Mouse (Mus musculus) olfactory bulb, adult 2 months (tissue): ENCODE measurements around the gene Uvssa. TPM values are rescaled to one million over a fixed set of nuclear protein-coding genes. Genes with fewer than 3 reads are reported as not detected.

Source experiments
- H3K27ac ChIP-seq: fragments of 200-500 bp; 2 replicates; pipeline ENCODE4 v1.5.1; 2012; ENCODE audit warnings: low read depth, low read length; ENCODE audit not compliant: insufficient read depth
- H3K4me1 ChIP-seq: fragments of 200-500 bp; 2 replicates; pipeline ENCODE4 v1.6.1; 2012; ENCODE audit warnings: low read length; ENCODE audit not compliant: control insufficient read depth, insufficient read depth
- H3K4me3 ChIP-seq: fragments of 200-500 bp; 2 replicates; pipeline ENCODE4 v1.5.1; 2012; ENCODE audit warnings: mild to moderate bottlenecking, low read depth, low read length, moderate library complexity; ENCODE audit not compliant: insufficient read depth
- CTCF ChIP-seq: fragments of 200-500 bp; IDR thresholded peaks from 2 replicates; pipeline ENCODE4 v1.5.1; 2012; ENCODE audit warnings: low read depth, mild to moderate bottlenecking, low read length, moderate library complexity; ENCODE audit not compliant: insufficient read depth
- POLR2A ChIP-seq: fragments of 200-500 bp; IDR thresholded peaks from 2 replicates; pipeline ENCODE4 v1.6.1; 2012; ENCODE audit warnings: mild to moderate bottlenecking, low read depth, low read length, moderate library complexity; ENCODE audit not compliant: insufficient read depth
- WGBS: fragments of 180-500 bp; shearing (Covaris S2); methylation state at CpG from one replicate; pipeline ENCODE4 v1.1.7; 2018; 5-methylcytosine and 5-hydroxymethylcytosine counted together
- polyA plus RNA-seq: library from polyadenylated mRNA; stranded (reverse); fragments of >200 nt; gene quantifications from 2 replicates; pipeline ENCODE4 v1.2.4, GENCODE M21; 2012; ENCODE audit warnings: low replicate concordance; ENCODE audit not compliant: missing spikeins, insufficient read depth, insufficient read length

Gene Uvssa
- polyA plus RNA-seq, 1 experiment: not detected

DNA sequence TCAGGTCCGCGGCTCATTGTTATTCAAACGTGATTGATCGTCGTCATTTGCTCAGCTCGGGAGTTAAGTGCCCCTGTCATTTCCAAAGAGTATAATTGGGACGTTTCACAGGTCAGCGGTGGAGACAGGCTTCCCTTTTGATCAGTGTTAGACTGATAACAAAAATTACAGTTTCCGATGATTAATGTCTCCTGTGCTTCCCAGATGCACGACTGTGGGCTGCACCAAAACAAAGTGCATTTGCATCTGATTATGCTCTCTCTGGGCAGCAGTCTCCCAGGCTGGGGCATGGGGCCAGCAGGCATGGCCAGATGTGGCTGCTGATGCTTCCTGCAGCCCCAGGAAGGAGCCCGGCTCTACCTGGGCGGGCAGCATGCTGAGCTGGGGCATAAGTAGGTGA, 22.5 kb downstream of the Uvssa start:
- TF ChIP-seq POLR2A (no peak), CTCF (no peak)

DNA sequence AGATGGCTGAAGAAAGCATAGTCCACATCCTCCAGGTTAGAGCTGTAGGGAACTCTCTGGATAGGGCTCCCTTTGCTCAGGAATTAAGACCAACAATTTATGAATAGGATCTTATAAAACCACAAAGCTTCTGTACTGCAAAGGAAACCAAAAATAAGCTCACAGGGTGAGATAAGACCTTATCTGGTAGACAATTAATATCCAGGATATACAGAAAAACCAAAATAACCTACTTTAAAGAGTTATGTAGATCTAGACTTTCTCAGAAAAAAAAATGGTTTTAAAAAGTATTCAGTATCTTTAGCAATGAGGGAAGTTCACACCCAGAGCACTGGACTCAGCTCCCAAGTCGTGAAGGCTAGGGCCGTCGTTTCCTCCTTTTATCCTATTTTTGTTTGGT, 42.0 kb downstream of the Uvssa start:
- Histone ChIP-seq H3K4me3 (no peak overlapping the region), H3K27ac (no peak overlapping the region), H3K4me1 (no peaks in the 10 kb centered on the region)
- WGBS: 72% methylated on average over 3 of the region's 3 CpGs
- TF ChIP-seq CTCF (no peak), POLR2A (no peak)

More for the DNA sequence above, 22.5 kb downstream of the Uvssa start:
- Histone ChIP-seq H3K4me3 (no peak overlapping the region), H3K27ac (no peak overlapping the region), H3K4me1 (no peaks in the 10 kb centered on the region)
- 54% methylated on average over 12 of the region's 12 CpGs for WGBS

DNA sequence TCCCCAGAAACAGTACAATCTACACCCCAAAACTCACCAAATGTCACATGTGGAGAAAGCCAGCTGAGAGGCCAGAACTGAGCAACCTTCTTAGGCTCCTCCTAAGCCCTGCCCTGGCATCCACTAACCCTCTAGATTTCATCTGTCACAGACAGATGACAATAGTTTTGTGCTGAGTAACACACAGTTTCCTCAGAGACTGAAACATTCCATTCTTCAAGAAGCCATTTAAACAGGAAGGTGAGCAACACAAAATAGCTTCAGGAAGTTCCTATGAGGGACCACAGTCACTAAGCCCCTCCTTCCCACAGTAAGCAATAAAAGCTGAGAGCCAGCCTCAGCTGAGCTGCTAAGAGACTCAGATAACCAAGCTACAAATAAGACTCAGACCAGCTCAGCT, 49.1 kb downstream of the Uvssa start:
- no peak for TF ChIP-seq CTCF
- no peak for TF ChIP-seq POLR2A
- peaks cover 5% of the 10 kb centered on the region; the same call in 1 of the 2 replicates for H3K4me1 ChIP-seq
- H3K4me3 ChIP-seq: no peak overlapping the region
- no peak overlapping the region for H3K27ac ChIP-seq

DNA sequence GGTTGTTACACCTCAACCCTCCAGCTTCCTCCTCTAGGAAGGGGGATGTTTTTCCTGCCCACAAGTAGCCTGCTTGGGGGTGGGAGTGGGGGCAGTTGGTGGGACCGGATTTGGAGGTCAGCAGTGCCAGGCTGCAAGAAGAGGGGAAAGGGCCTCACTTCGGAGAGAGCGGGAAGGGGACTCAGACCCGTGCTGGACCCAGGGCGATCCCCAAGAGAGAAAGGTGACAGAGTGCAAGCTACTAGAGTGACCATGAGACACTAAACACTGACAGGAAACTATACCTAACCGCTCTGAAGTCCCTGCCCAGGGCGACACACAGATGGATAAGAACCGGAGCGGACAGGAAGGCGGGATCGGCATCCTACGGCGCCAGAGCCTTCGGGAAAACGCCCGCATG, 51.8 kb downstream of the Uvssa start:
- no peak for TF ChIP-seq POLR2A
- no peak for TF ChIP-seq CTCF
- WGBS: 5% methylated on average over 16 of the region's 16 CpGs
- Histone ChIP-seq H3K27ac (no peak overlapping the region), H3K4me1 (peaks cover 24% of the 10 kb centered on the region), H3K4me3 (no peak overlapping the region)

DNA sequence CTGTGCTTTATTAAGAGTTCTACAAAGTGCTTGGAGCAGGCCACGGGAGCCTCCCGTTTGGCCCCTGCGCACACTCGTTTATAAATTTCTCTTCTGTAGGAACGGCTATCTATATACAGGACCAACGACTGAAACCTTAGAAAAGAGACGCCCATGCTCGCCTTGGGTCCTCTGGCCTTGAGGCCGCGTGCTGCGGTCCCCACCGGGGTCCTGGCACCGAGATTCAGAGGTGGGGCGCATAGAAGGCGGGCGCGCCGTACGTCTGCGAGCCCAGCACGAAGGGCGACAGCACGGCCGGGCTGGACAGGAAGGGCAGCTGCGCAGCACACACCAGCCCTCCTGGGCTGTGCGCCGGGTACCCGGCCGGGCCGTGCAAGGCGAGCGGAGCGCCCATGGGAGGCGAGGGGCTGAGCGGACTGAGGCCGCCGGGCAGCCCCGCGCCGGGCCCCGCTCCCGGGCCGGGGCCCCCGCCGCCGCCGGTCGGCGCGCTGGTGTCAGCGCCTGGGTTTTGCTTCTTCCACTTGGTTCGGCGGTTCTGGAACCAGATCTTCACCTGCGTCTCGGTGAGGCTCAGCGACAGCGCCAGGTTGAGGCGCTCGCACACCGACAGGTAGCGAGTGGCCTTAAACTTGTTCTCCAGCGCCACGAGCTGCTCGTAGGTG, 52.3 kb downstream of the Uvssa start:
- no peak overlapping the region for H3K27ac ChIP-seq
- TF ChIP-seq POLR2A (no peak), CTCF (no peak)
- WGBS: 1% methylated on average over 64 of the region's 64 CpGs
- H3K4me1 ChIP-seq: peaks cover 24% of the 10 kb centered on the region
- no peak overlapping the region for H3K4me3 ChIP-seq

DNA sequence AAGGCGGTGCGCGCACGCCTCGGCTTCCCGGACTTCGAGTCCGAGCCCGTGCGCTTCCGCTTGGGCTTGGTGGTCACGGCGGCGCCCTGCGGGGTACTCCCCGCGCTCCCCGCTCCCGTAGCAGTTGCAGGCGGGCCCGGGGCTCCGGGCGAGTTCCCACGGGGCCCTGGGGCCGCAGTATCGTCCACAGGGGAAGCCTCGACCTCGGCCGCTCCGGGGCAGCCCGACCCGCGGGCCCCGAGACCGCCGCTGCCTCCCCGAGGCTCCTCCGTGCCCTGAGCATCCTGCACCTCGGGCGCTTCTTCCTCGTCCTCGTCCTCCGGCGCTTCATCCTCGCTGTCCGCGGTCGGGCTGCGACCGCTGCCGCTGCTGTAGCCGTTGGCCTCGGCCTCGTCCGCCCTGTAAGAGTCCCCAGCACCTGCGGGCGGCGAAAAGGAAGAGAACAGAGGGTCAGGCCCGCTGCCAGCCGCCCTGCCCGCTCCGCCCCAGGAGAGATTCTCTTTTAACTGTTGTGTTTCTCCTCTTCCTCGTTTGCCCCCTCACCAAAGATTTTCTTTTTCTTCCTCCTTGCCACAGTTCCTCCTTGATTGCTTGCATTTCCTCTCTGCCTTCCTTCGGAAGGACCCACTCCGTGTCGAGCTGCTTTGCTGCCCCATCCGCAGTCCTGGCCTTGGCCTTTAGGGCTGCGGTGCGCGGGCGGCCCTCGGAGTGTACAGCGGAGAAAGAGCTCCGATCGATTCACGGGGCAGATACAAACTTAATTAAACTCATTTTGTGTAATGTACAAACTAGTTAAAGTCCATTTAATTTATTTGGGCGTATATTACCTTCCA, 53.0 kb downstream of the Uvssa start:
- Histone ChIP-seq H3K27ac (no peak overlapping the region), H3K4me1 (peaks cover 24% of the 10 kb centered on the region), H3K4me3 (no peak overlapping the region)
- TF ChIP-seq CTCF (0 out of 2 replicates have a peak, but pooled peaks have one; percentile 6), POLR2A (no peak)
- WGBS: 2% methylated on average over 77 of the region's 77 CpGs

DNA sequence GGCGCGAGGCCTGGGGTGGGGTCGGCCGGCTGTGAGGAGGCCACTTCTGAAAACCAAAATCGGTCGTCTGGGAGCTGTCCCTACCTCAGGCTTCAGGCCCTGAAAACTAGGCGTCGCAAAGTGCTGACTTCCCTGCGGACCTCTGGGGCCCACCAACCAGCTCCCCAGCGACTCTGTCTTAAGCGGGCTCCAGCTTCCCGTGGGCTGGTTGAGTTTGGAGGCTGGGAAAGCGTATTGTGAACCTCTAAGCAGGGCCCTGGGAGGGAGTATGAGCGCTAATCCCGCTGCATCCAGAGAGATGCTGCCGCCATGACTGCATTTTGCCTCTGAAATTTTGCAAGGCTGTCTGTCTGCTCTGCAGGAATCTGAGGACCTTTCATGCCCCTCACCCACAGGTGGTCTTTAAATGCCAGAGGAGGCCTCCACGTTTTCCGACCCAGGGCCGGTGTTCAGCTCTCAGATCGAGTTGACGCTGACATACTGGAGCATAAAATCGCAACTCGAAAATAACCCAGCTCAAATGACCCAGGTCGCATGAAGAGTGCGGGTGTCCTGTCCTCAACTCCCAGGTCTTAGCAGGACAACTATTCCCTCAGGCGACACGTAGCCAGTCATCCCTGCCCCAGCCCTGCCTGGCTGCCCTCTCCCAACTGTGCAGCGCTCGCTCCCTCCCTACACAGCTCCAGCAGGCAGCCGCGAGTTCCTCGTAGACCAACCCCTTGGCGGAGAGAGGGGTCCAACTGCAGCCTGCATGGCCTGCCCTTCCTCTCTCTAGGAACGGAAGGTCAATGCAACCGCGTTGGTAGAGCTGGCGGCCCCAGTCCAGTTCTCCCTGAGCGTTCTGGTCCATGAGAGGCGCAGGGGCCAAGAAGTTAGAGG, 53.9 kb downstream of the Uvssa start:
- TF ChIP-seq POLR2A (no peak), CTCF (0 out of 2 replicates have a peak, but pooled peaks have one; percentile 2)
- H3K4me1 ChIP-seq: peaks cover 24% of the 10 kb centered on the region
- no peak overlapping the region for H3K4me3 ChIP-seq
- H3K27ac ChIP-seq: no peak overlapping the region
- 2% methylated on average over 39 of the region's 39 CpGs for WGBS

DNA sequence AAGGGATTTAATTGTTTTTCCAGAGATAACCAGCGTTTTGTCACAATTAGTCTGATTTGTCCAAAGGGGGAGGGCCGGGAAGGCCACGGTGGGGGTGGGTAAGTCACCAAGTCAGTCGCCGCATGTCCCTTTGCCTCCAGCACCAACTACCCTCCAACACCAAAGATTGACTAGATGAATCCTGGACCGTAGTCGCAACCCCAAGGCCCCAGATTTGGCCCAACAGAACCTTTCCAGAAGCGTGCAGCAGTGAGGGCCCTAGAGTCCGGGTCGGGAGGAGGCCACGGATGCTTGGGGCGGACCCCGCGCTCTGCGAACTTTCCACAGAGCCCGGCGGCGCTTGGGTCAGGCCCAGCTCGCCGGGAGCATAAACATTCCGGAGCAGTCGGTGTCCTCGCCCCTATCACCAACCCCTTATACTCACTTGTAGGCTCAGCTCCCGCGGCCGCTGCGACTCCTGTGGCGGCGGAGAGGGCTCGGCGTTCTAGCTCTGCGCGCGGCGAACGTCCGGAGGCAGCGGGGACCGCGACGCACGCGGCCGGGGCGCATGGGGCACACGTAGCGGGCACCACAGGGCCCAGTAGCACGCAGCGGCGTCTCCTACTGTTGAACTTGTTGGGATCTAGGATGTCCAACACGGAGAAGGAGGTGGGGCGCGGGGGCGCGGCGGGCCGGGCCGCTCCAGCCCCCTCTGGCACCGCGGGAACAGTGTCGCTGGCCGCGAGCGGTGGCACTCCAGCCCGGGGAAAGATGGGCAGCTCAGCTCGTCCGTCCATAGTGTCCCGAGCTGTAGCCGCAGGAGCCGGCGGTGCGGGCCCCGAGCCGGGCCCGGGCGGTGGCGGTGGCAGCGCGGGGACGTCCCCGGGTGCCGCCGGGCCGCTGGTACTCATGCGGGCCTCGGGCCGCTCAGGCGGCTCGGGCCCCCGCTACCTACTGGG, 55.1 kb downstream of the Uvssa start, which contains the start of gene Nkx1-1:
Nkx1-1 (minus strand) TSS at position 776 of the 938 bp plus-strand sequence.
- Histone ChIP-seq H3K4me3 (peak within 1 kb of the TSS; percentile 14; the same call in 1 of the 2 replicates), H3K27ac (no peak within 1 kb of the TSS), H3K4me1 (peaks cover 24% of the 10 kb centered on the region)
- TF ChIP-seq CTCF (no peak), POLR2A (no peak)
- under 1% methylated on average over 84 of the region's 90 CpGs for WGBS
